Mouse (Mus musculus): ENCODE measurements around the gene Prelid3b. TPM values are rescaled to one million over a fixed set of nuclear protein-coding genes. Genes with fewer than 3 reads are reported as not detected.

The Prelid3b gene
- polyA plus RNA-seq (2015; fragmentation: Nextera tagmentation; extraction: Ambion mirVana), result 113 and 135 TPM in 2 replicates

- ATAC-seq (ENCODE audit: insufficient number of reproducible peaks, low FRiP score, low TSS enrichment, low read depth), result peak; percentile 97
- no peaks in the 10 kb centered on the region for H3K27me3 ChIP-seq
- 1% methylated on average over 53 of the region's 53 CpGs for WGBS
- no peaks in the 10 kb centered on the region for H3K9me3 ChIP-seq
- peaks cover 23% of the 10 kb centered on the region; the same call in 1 of the 2 replicates for H3K4me1 ChIP-seq
- peaks cover 21% of the 10 kb centered on the region for H3K36me3 ChIP-seq
- peak within 1 kb of the TSS; percentile 86 for H3K9ac ChIP-seq
- peak within 1 kb of the TSS; percentile 73 for H3K4me2 ChIP-seq
- H3K4me3 ChIP-seq, result peak within 1 kb of the TSS; percentile 76
- peak within 1 kb of the TSS; percentile 81 for H3K27ac ChIP-seq
These were observed at the start of gene Prelid3b for GRCm38 (mm10) chr2:174472818-174473549. Gene Prelid3b (minus strand): TSS chr2:174473081.

- WGBS, result 92% methylated on average over 3 of the region's 3 CpGs
- Histone ChIP-seq H3K36me3 (no peaks in the 10 kb centered on the region), H3K27me3 (no peaks in the 10 kb centered on the region), H3K4me1 (peaks cover 1% of the 10 kb centered on the region; the same call in 1 of the 2 replicates), H3K27ac (no peak overlapping the region), H3K4me3 (no peak overlapping the region), H3K4me2 (no peak overlapping the region), H3K9me3 (no peaks in the 10 kb centered on the region), H3K9ac (no peak overlapping the region)
- ATAC-seq (ENCODE audit: insufficient number of reproducible peaks, low FRiP score, low TSS enrichment, low read depth), result no peak
These were observed 49.3 kb upstream of the Prelid3b start for GRCm38 (mm10) chr2:174522134-174522533.

DNA sequence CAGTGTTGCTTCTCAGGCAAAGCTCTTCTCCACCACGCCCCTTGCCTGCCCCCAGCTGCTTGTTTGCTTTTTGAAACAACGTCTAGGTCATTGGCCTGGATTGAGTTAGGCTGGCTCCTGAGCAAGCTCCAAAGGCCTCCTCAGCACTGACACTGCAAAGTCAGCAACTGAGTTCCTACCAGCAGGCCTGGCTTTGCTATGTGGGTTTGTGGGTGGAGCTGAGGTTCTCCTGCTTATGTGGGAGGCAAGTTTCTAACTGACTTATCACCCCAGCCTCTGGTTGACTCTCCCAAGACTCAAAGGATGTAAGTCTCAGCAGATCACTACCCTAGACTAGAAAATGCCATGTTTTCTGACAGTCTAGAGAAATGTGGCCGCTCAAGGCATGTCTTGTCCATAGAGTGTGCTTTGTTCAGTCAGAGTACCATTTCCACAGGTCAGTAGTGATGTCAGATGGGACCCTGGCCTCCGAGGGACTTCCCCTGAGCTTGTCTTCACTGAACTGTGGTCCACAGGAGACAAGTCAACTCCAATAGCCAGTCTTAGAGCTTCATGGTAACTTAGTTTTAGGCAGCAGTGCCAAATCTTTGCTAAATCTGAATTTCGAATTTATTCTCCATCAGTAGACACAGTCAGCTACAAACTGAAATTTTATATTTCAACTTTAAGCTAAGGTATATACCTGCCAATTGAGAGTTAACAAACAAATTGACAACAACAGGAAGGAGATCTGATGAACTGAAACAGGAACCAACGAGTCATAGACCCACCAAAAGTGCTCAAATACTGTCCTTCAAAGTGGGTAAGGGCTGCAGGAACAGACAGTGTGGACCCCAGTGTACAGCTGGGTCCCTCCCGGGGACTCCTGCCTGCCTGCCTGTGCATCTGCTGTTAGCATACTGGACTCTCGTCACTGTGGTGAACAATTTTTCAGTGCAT, 44.5 kb upstream of the Prelid3b start:
- H3K27ac ChIP-seq, result no peak overlapping the region
- WGBS, result 68% methylated on average over 8 of the region's 8 CpGs
- H3K9me3 ChIP-seq, result no peaks in the 10 kb centered on the region
- no peak overlapping the region for H3K9ac ChIP-seq
- no peak for ATAC-seq (ENCODE audit: insufficient number of reproducible peaks, low FRiP score, low TSS enrichment, low read depth)
- no peak overlapping the region for H3K4me2 ChIP-seq
- no peaks in the 10 kb centered on the region for H3K36me3 ChIP-seq
- H3K4me3 ChIP-seq, result no peak overlapping the region
- H3K4me1 ChIP-seq, result peaks cover 2% of the 10 kb centered on the region; the same call in 1 of the 2 replicates
- no peaks in the 10 kb centered on the region for H3K27me3 ChIP-seq

GRCm38 (mm10) chr2:174514887-174515286, 42.0 kb upstream of the Prelid3b start:
- Histone ChIP-seq H3K4me3 (no peak overlapping the region), H3K4me1 (peaks cover 2% of the 10 kb centered on the region; the same call in 1 of the 2 replicates), H3K36me3 (no peaks in the 10 kb centered on the region), H3K27me3 (no peaks in the 10 kb centered on the region), H3K9ac (no peak overlapping the region), H3K9me3 (no peaks in the 10 kb centered on the region), H3K27ac (no peak overlapping the region), H3K4me2 (no peak overlapping the region)
- WGBS, result 79% methylated on average over 4 of the region's 4 CpGs
- no peak for ATAC-seq (ENCODE audit: insufficient number of reproducible peaks, low FRiP score, low TSS enrichment, low read depth)

DNA sequence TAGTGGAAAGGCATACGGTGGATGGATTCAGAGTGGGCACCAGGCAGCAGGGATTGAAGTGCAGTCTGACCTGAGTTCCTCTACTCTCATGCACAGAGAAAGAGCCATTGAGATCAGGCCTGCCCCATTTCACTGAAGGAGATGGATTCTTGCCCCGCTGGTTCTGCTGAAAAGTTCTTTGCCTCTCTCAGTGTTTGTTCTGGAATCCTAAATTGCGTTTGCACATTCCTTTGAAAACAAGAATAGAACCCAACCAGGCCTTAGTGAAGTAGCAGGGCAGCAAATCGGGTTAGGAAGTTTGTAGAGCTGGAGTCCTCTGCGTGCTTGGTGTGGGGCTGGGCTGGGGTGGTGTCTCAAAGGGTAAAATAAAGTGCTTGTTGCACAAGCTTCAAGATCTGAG, 40.9 kb upstream of the Prelid3b start:
- Histone ChIP-seq H3K4me1 (peaks cover 2% of the 10 kb centered on the region; the same call in 1 of the 2 replicates), H3K4me2 (no peak overlapping the region), H3K4me3 (no peak overlapping the region), H3K36me3 (no peaks in the 10 kb centered on the region), H3K9me3 (no peaks in the 10 kb centered on the region), H3K9ac (no peak overlapping the region), H3K27ac (no peak overlapping the region), H3K27me3 (no peaks in the 10 kb centered on the region)
- ATAC-seq (ENCODE audit: insufficient number of reproducible peaks, low FRiP score, low TSS enrichment, low read depth), result no peak
- 81% methylated on average over 5 of the region's 5 CpGs for WGBS

DNA sequence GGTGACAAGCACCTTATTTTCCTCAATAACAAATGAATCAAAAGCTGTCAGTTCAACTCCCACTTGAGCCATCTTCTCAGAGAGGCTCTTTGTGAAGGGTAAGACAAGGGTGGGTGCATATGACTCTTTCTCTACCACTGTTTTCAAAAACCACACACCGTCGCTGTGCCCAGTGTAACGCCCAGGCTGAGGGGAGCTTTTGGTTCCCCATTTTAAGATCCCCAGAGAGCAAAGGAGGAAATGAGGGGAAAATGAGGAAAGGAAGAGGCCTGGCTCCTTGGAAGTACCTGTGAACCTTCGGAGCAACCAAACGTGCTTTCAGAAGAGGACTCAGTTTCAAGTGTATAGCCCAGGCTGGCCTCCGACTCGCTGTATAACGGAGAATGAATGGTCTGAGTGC, 36.9 kb upstream of the Prelid3b start:
- 71% methylated on average over 8 of the region's 8 CpGs for WGBS
- Histone ChIP-seq H3K9ac (no peak overlapping the region), H3K9me3 (no peaks in the 10 kb centered on the region), H3K27me3 (no peaks in the 10 kb centered on the region), H3K36me3 (no peaks in the 10 kb centered on the region), H3K27ac (no peak overlapping the region), H3K4me2 (no peak overlapping the region), H3K4me3 (no peak overlapping the region), H3K4me1 (no peaks in the 10 kb centered on the region)
- no peak for ATAC-seq (ENCODE audit: insufficient number of reproducible peaks, low FRiP score, low TSS enrichment, low read depth)

- H3K9ac ChIP-seq, result no peak overlapping the region
- H3K9me3 ChIP-seq, result no peaks in the 10 kb centered on the region
- ATAC-seq (ENCODE audit: insufficient number of reproducible peaks, low FRiP score, low TSS enrichment, low read depth), result no peak
- WGBS, result 66% methylated on average over 4 of the region's 4 CpGs
- H3K27me3 ChIP-seq, result no peaks in the 10 kb centered on the region
- H3K27ac ChIP-seq, result no peak overlapping the region
- no peak overlapping the region for H3K4me3 ChIP-seq
- no peak overlapping the region for H3K4me2 ChIP-seq
- no peaks in the 10 kb centered on the region for H3K36me3 ChIP-seq
- H3K4me1 ChIP-seq, result 0 out of 2 replicates have a peak, but pooled peaks cover 2% of the 10 kb centered on the region
These were observed 35.1 kb upstream of the Prelid3b start for GRCm38 (mm10) chr2:174507998-174508397.

GRCm38 (mm10) chr2:174502831-174503460, 30.1 kb upstream of the Prelid3b start:
- no peak for ATAC-seq (ENCODE audit: insufficient number of reproducible peaks, low FRiP score, low TSS enrichment, low read depth)
- 0 out of 2 replicates have a peak, but pooled peaks cover 2% of the 10 kb centered on the region for H3K4me1 ChIP-seq
- no peak overlapping the region for H3K4me2 ChIP-seq
- no peaks in the 10 kb centered on the region for H3K9me3 ChIP-seq
- 78% methylated on average over 25 of the region's 25 CpGs for WGBS
- no peak overlapping the region for H3K9ac ChIP-seq
- H3K36me3 ChIP-seq, result no peaks in the 10 kb centered on the region
- H3K27ac ChIP-seq, result no peak overlapping the region
- H3K27me3 ChIP-seq, result no peaks in the 10 kb centered on the region
- H3K4me3 ChIP-seq, result no peak overlapping the region

DNA sequence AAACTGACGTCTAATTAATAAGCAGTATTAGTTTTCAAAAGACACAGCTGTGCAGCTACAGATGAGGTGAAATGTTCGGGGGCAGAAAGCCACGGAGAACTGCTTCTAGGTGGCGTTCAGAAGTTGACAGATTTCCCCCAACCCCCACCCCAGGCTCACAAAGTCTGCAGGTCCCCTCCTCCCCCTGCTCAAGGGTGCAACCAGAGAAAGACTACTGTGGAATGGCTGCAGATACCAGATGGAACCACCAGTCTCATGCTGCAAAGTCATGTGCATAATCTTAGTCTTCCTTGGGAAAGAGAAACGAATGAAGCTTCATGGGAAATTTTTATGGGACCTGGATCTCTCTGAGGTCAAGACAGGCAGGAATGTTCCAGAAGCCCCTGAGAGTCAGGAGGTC, 29.4 kb upstream of the Prelid3b start:
- Histone ChIP-seq H3K4me2 (no peak overlapping the region), H3K9ac (no peak overlapping the region), H3K9me3 (no peaks in the 10 kb centered on the region), H3K4me3 (no peak overlapping the region), H3K27me3 (no peaks in the 10 kb centered on the region), H3K27ac (no peak overlapping the region), H3K4me1 (0 out of 2 replicates have a peak, but pooled peaks cover 2% of the 10 kb centered on the region), H3K36me3 (no peaks in the 10 kb centered on the region)
- WGBS, result 28% methylated on average over 5 of the region's 5 CpGs
- no peak for ATAC-seq (ENCODE audit: insufficient number of reproducible peaks, low FRiP score, low TSS enrichment, low read depth)

DNA sequence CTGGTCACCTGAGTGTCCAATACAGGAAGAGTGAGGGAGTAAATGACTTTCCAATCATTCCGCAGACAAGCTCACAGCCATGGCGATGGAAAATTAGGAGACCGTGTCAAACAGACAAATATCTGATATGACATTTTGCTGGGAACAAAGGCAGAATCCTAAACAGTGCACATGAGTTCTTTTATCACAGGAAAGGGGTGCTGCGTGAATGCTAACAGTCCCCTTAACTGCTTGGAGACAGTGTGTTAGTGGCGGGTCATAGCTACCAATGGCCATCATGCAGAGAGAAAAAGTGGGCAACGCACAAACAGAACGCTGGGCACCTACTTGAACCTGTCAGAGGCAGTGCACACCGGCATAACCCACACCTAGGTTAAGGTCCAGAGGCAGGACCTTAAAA, 28.6 kb upstream of the Prelid3b start:
- WGBS, result 71% methylated on average over 8 of the region's 8 CpGs
- H3K9me3 ChIP-seq, result no peaks in the 10 kb centered on the region
- H3K4me3 ChIP-seq, result no peak overlapping the region
- no peaks in the 10 kb centered on the region for H3K36me3 ChIP-seq
- ATAC-seq (ENCODE audit: insufficient number of reproducible peaks, low FRiP score, low TSS enrichment, low read depth), result no peak
- no peak overlapping the region for H3K27ac ChIP-seq
- 0 out of 2 replicates have a peak, but pooled peaks cover 2% of the 10 kb centered on the region for H3K4me1 ChIP-seq
- H3K4me2 ChIP-seq, result no peak overlapping the region
- H3K9ac ChIP-seq, result no peak overlapping the region
- H3K27me3 ChIP-seq, result no peaks in the 10 kb centered on the region

GRCm38 (mm10) chr2:174500814-174501503, 28.1 kb upstream of the Prelid3b start:
- H3K4me1 ChIP-seq, result 0 out of 2 replicates have a peak, but pooled peaks cover 2% of the 10 kb centered on the region
- no peak for ATAC-seq (ENCODE audit: insufficient number of reproducible peaks, low FRiP score, low TSS enrichment, low read depth)
- H3K9me3 ChIP-seq, result no peaks in the 10 kb centered on the region
- 57% methylated on average over 14 of the region's 14 CpGs for WGBS
- no peak overlapping the region for H3K9ac ChIP-seq
- no peaks in the 10 kb centered on the region for H3K27me3 ChIP-seq
- no peak overlapping the region for H3K4me2 ChIP-seq
- H3K4me3 ChIP-seq, result no peak overlapping the region
- H3K36me3 ChIP-seq, result no peaks in the 10 kb centered on the region
- no peak overlapping the region for H3K27ac ChIP-seq
